Mouse (Mus musculus): ENCODE data around the gene Tldc1. TPM values are rescaled to one million over a fixed set of nuclear protein-coding genes. Genes with fewer than 3 reads are reported as not detected.

Tldc1 gene
- polyA plus RNA-seq, 1 experiment from 2014 or later = 6.1 TPM

DNA sequence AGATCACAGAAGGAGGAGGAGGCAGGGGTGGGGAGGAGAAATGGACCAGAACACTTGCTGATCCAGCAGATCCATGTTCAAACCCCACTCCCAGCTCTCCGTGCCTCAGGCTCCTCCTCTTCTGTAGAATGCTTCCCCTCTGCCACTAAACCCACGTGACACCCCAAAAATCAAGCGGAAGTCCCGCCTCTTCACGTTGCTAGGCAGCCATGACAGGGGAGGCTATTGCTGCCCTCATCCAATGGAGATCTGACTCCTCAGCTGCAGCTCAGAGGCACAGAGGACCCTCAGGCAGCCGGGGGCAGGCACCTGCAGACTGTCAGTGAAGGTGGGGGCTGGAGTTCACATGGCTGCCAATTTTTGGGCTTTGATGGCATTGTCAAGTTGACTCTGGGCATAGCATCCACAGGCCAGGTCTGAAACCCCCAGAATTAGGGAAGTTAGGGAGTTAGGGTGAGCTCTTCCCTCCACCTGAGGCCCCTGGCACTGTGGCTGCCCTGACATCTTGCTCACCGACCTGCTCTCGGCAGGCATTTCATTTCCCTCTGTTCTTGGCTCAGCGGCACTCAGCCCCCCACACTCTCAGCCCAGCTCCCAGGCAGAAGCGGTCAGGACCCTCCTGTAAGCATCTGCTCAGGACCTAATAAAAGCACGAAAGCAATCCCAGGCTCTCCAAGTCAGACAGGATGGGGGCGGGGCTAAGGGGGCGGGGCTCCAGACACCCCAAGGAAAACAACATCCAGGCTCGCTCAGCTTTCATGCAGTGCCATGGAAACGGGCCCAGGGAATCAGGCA, 20.2 kb upstream of the Tldc1 start:
- H3K4me1 ChIP-seq = peaks cover 13% of the 10 kb centered on the region
- H3K4me2 ChIP-seq = peak overlapping the region; percentile 44
- no peaks in the 10 kb centered on the region for H3K9me3 ChIP-seq (replicated peaks)
- H3K36me3 ChIP-seq = no peaks in the 10 kb centered on the region
- 13% methylated on average over 15 of the region's 15 CpGs for WGBS (ENCODE audit: insufficient replicate concordance)
- H3K27ac ChIP-seq = no peak overlapping the region
- ATAC-seq = peak; percentile 36
- H3K9ac ChIP-seq = no peak overlapping the region
- H3K4me3 ChIP-seq = no peak overlapping the region
- 0 out of 2 replicates have a peak, but pooled peaks cover 5% of the 10 kb centered on the region for H3K27me3 ChIP-seq (replicated peaks)

DNA sequence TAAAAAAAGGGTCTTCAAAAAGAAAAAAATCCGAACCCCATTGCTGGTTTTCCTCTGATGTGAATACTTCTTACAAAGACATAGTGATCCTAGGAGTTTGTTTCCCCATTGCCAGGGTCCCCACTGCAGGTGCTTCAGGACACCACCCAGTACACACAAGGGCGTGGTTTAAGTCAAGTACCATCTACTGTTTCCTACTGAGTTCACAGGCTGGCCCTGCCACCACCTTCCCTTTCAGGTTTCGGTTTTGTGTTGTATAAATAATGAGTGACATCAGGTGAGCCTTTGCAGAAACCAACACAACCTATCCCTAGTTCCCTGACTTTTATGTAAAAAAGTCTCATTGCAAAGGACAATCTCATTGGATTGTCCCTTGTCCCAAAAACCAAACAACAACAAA, 17.4 kb upstream of the Tldc1 start:
- peaks cover 33% of the 10 kb centered on the region for H3K4me1 ChIP-seq
- ATAC-seq = no peak
- no peaks in the 10 kb centered on the region for H3K9me3 ChIP-seq (replicated peaks)
- no peak overlapping the region for H3K4me2 ChIP-seq
- no peak overlapping the region for H3K27ac ChIP-seq
- no peak overlapping the region for H3K9ac ChIP-seq
- no peaks in the 10 kb centered on the region for H3K36me3 ChIP-seq
- H3K4me3 ChIP-seq = no peak overlapping the region
- H3K27me3 ChIP-seq (replicated peaks) = 0 out of 2 replicates have a peak, but pooled peaks cover 5% of the 10 kb centered on the region
- 57% methylated on average over 3 of the region's 3 CpGs for WGBS (ENCODE audit: insufficient replicate concordance)

DNA sequence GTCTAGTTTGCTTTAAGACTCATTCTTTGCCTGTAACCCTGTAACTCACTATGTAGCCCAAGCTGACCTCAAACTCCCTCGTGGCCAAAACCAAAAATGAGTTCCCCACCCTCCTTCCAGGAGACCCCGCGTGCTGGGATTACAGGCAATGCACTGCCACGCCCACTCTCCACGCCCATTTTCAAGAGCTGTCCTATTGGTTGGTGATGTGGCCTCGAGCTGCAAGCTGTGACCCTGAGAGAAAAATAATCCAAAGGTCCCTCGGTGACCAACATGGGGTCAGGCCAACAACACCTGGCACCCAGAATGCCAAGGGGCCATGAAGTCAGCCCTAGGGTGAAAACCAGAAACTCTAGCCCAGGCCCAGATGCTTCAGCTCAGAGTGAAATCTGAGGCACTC, 16.5 kb upstream of the Tldc1 start:
- Histone ChIP-seq H3K4me1 (peaks cover 36% of the 10 kb centered on the region), H3K4me3 (no peak overlapping the region), H3K27ac (no peak overlapping the region), H3K9me3 (replicated peaks) (no peaks in the 10 kb centered on the region), H3K36me3 (no peaks in the 10 kb centered on the region), H3K9ac (no peak overlapping the region), H3K4me2 (no peak overlapping the region), H3K27me3 (replicated peaks) (0 out of 2 replicates have a peak, but pooled peaks cover 5% of the 10 kb centered on the region)
- ATAC-seq = no peak
- WGBS (ENCODE audit: insufficient replicate concordance) = 36% methylated on average over 7 of the region's 7 CpGs

DNA sequence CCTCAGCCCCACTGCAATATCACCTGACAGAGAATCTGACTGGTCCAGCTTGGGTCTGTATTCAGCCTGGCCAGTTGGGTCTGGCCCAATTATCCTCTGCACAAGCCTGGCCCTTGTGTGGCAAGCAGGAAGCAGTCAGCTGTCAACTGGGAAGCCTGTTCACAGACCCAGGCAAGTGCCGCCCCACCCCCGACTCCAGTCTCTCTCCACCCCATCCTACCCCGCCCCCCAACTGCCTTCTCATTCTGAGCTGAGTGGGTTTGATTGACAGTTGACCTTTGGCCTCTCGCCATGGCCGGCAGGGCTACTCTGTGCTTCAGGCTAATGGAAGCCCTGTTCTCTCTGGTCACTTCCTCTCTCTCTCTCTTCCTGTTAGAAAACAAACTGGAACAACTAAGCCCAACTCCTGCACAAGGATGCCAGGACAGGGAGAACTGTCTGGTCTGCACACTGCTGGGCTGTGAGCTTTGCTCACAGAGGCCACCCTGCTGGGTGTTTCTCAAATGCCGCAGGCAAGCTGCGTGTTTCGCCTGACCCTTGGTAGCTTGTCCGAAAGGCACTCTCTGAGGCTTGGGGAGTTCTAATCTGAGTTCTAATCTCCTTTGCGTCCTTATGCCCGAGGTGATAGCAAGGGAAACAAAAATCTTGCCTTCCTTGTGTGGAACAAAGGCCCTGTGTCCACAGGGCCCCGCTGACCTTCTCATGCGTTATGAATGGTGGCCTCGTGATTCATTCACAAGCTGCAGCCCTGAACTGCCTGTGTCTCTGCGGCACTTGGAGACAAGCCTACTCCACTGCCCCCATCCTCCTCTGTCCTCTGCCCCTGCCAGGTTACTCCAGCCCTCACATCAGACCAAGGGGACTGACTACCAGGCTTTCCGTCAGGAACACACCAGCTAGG, 13.8 kb upstream of the Tldc1 start:
- no peaks in the 10 kb centered on the region for H3K36me3 ChIP-seq
- peak; percentile 60 for ATAC-seq
- no peak overlapping the region for H3K4me2 ChIP-seq
- no peak overlapping the region for H3K9ac ChIP-seq
- peaks cover 5% of the 10 kb centered on the region; the same call in 1 of the 2 replicates for H3K27me3 ChIP-seq (replicated peaks)
- peaks cover 36% of the 10 kb centered on the region for H3K4me1 ChIP-seq
- peak overlapping the region; percentile 46 for H3K27ac ChIP-seq
- H3K9me3 ChIP-seq (replicated peaks) = no peaks in the 10 kb centered on the region
- WGBS (ENCODE audit: insufficient replicate concordance) = 39% methylated on average over 16 of the region's 16 CpGs
- no peak overlapping the region for H3K4me3 ChIP-seq

DNA sequence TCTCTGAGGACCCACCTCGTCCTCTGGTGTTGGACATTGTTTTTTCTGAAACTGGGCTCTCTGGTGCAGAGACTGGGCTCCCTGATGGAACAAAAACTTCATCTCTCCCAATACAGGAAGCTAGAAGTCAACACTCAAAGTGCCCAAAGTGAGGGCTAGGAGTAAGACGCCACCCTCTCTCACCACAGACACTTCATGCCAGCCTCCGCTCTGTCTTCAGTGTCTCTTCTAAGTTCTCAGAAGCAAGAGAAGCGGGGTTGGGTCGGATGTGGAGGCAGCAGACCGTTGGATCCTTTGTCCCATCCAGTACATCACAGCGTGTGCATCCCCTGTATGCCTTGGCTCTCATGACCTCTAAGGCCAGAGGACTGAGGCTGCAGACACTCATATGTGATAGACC, 11.4 kb upstream of the Tldc1 start:
- Histone ChIP-seq H3K9me3 (replicated peaks) (no peaks in the 10 kb centered on the region), H3K36me3 (no peaks in the 10 kb centered on the region), H3K9ac (no peak overlapping the region), H3K4me2 (no peak overlapping the region), H3K4me3 (no peak overlapping the region), H3K27ac (no peak overlapping the region), H3K4me1 (peaks cover 49% of the 10 kb centered on the region), H3K27me3 (replicated peaks) (no peaks in the 10 kb centered on the region; the same call in 1 of the 2 replicates)
- no peak for ATAC-seq
- 66% methylated on average over 7 of the region's 7 CpGs for WGBS (ENCODE audit: insufficient replicate concordance)

DNA sequence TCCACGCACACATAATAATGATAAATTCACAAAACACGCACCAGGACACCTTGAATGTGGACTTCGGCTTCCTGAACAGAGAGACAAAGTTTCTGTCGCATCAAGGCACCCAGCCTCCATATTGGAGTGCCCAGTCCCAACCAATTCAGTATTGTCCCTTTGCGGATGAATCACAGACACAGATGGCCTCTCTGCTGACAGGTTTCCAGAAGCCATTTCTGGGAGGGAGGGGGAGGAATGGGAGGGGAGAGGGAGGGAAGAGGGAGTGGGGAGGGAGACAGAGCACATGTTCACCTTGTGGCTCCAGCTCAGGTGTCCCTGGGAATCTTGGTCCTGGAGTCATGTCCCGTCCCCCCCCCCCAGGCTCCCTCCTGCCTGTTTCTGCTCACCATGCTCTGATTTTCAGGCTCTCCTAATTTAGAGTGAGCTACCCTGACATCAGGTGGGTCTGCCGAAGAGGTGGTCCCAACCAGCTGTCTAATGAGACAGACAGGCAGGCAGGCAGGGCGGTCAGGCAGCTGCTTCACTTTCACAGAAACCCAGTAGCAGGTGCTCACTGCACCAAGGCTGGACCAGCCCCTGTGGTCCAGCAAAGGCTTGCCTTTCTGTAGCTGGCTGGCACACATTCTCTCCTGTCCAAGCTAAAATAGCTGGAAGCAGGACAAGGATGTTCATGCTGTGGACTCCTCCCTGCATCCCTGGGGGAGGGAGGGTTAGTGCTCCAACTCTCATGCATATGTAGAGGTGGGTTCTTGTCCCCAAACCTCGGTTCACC, 10.6 kb upstream of the Tldc1 start:
- Histone ChIP-seq H3K36me3 (no peaks in the 10 kb centered on the region), H3K4me2 (no peak overlapping the region), H3K9me3 (replicated peaks) (no peaks in the 10 kb centered on the region), H3K4me3 (no peak overlapping the region), H3K4me1 (peaks cover 55% of the 10 kb centered on the region), H3K9ac (no peak overlapping the region), H3K27me3 (replicated peaks) (no peaks in the 10 kb centered on the region; the same call in 1 of the 2 replicates), H3K27ac (no peak overlapping the region)
- WGBS (ENCODE audit: insufficient replicate concordance) = 70% methylated on average over 9 of the region's 9 CpGs
- ATAC-seq = no peak

DNA sequence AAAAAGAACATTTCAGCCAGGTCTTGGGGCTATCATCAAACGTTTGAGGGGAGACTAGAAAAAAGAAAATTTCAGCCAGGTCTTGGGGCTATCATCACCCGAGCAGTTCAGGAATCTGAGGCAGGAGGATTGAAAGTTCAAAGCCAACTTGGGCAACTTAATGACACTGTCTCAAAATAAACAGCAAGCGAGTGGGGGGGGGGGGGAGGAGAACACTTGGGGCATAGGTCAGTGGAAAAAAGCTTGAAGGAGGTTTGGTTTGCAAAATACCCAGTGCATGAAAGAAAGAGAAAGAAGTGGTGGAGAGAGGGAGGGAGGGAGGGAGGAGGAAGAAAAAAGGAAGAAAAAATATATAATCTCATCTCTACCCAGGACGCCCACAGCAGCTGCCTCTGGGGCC, 9.1 kb upstream of the Tldc1 start:
- WGBS (ENCODE audit: insufficient replicate concordance) = 40% methylated on average over 4 of the region's 4 CpGs

DNA sequence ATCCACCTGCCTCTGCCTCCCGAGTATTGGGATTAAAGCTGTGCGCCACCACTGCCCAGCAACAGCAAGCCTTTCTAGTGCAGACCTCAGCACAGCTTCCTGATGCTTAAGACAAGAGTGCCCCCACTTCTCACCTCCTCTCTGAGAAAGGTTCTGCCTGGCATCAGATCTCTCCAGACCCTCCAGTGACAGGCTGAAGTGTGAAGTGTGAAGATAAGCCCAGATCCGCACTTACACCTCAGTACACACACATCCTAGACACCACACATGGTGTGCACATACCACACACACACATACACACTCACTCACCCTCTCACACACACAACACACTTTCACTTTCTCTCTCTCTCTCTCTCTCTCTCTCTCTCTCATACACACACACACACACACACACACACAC, 8.7 kb upstream of the Tldc1 start:
- Histone ChIP-seq H3K27ac (no peak overlapping the region), H3K4me1 (peaks cover 52% of the 10 kb centered on the region), H3K36me3 (no peaks in the 10 kb centered on the region), H3K4me3 (no peak overlapping the region), H3K9me3 (replicated peaks) (no peaks in the 10 kb centered on the region), H3K9ac (no peak overlapping the region), H3K4me2 (no peak overlapping the region), H3K27me3 (replicated peaks) (no peaks in the 10 kb centered on the region; the same call in 1 of the 2 replicates)
- peak; percentile 34; the same call in 1 of the 2 replicates for ATAC-seq
- WGBS (ENCODE audit: insufficient replicate concordance) = 41% methylated on average over 3 of the region's 3 CpGs

More for the DNA sequence above, 9.1 kb upstream of the Tldc1 start:
- Histone ChIP-seq H3K4me3 (no peak overlapping the region), H3K27ac (no peak overlapping the region), H3K9me3 (replicated peaks) (no peaks in the 10 kb centered on the region), H3K4me1 (peaks cover 56% of the 10 kb centered on the region), H3K36me3 (no peaks in the 10 kb centered on the region), H3K9ac (no peak overlapping the region), H3K27me3 (replicated peaks) (no peaks in the 10 kb centered on the region; the same call in 1 of the 2 replicates), H3K4me2 (no peak overlapping the region)
- no peak for ATAC-seq

DNA sequence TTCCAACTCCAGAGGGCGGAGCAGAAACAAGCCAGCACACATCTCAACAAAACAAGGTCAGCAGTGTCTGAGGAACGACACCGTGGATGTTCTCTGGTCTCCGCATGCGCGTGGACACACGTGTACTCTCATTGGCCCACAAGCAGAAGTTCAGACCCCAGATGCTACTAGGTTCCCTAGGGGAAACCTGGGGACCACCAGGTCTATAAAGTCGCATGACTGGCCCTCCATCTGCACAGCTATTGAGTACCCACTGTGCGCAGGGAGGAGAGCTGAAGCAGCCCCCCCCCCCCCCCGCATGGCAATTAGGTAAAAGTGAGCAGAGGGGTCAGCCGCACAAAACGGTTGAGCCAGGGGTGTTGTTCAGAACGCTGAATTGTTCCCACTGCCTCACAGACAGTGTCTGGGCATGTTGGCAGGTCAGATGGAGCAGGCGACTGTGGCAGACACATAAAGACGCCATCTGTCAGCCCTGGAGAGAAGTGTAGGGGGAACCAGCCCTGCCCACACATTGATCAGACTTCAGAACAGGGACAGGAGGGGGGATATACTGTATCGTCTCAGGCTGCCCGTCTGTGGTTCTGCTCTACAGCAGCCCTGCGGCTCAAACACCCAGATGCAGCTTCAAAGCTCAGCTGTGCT, 7.7 kb upstream of the Tldc1 start:
- Histone ChIP-seq H3K4me2 (no peak overlapping the region), H3K9ac (no peak overlapping the region), H3K27me3 (replicated peaks) (no peaks in the 10 kb centered on the region; the same call in 1 of the 2 replicates), H3K27ac (no peak overlapping the region), H3K4me3 (no peak overlapping the region), H3K4me1 (peaks cover 42% of the 10 kb centered on the region), H3K36me3 (no peaks in the 10 kb centered on the region), H3K9me3 (replicated peaks) (no peaks in the 10 kb centered on the region)
- no peak for ATAC-seq
- WGBS (ENCODE audit: insufficient replicate concordance) = 56% methylated on average over 18 of the region's 18 CpGs

DNA sequence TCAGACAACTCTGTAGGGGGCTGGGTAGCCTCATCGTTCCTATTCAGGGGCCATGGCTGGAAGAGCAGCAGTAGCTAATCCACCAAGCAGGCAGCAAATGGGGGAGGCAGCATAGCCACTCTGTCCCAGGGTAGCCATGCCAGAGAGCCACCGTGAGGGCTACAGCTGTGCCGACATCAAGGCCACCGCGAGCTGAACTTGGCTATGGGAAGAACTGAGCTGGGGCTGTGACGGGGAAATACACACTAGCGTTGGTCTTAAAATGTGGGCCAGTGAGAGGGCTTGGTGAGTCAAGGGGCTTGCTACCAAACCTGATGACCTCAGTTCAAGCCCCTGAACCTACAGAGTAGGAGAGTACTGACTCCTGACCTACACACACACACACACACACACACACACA, 6.5 kb upstream of the Tldc1 start:
- no peak overlapping the region for H3K9ac ChIP-seq
- ATAC-seq = no peak
- peaks cover 36% of the 10 kb centered on the region for H3K4me1 ChIP-seq
- H3K9me3 ChIP-seq (replicated peaks) = no peaks in the 10 kb centered on the region
- H3K27me3 ChIP-seq (replicated peaks) = no peaks in the 10 kb centered on the region; the same call in none of the 2 replicates
- no peak overlapping the region for H3K4me3 ChIP-seq
- no peak overlapping the region for H3K27ac ChIP-seq
- no peak overlapping the region for H3K4me2 ChIP-seq
- 70% methylated on average over 7 of the region's 7 CpGs for WGBS (ENCODE audit: insufficient replicate concordance)
- no peaks in the 10 kb centered on the region for H3K36me3 ChIP-seq

DNA sequence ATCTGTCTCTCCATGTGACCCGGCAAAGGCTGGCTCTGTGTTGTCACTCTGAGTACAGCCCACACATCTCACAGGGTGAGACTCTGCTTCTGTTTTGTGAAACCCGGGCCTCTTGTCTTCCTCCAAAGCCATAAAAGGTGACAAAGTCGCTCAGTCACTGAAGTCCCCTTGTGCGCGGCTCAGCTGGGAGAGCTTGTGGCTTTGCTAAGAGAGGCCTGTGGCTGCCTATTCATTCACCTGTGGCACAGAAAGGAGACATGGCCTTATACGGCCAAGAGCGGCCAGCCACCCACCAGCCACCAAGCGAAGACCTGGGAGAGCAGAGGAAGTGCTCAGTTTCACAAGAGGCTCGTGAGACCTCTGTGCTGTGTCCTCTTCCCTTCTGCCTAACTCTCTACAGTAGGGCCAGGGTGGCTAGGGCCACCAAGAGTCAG, 5.9 kb upstream of the Tldc1 start:
- Histone ChIP-seq H3K27me3 (replicated peaks) (no peaks in the 10 kb centered on the region; the same call in none of the 2 replicates), H3K36me3 (no peaks in the 10 kb centered on the region), H3K4me2 (no peak overlapping the region), H3K9me3 (replicated peaks) (no peaks in the 10 kb centered on the region), H3K9ac (no peak overlapping the region; the same call in 1 of the 2 replicates), H3K27ac (no peak overlapping the region), H3K4me1 (peaks cover 37% of the 10 kb centered on the region), H3K4me3 (no peak overlapping the region)
- WGBS (ENCODE audit: insufficient replicate concordance) = 38% methylated on average over 9 of the region's 9 CpGs
- ATAC-seq = no peak
